In the genomic region with DNA sequence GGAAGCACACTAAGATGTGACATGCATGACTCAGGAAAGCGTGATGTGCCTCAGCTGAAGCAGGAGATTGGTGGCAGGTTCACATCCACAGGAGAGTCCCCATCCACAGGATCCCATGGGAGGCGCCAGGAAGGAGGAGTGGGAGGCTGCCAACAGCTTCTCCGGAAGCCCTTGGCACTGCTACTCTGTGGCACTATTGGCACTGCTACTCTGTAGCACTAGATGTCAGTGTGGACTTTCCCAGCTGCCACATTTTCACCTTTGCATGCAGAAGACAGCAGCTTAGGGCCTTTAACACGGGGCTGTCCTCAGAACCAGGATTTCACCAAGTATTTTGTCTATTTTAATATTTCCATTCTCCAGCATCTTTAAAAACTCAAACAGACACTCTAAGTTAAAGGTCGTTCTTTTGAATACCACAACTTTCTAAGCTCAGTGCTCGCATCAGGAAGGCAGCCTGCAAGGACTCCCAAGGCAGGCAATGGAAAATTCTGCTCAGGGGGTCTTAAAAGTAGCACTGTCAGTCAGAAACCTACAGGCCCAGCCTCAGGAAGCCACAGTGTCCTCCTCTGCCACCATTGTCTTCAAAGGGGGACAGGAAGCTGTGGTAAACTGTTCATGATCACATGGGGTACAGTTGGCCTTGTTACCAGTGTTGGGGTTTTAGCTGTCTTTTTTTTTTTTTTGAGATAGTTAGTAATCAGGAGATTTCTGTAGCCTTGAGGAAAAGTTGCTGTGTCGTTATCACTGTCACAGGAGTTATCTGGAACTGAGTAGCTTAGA, we compare ENCODE assay signal across 9 mouse cellular contexts. TPM values are rescaled to one million over a fixed set of nuclear protein-coding genes. Genes with fewer than 3 reads are reported as not detected.
DNase-seq lines count a peak whose midpoint lies in the region; ATAC-seq and TF ChIP-seq lines count a peak whose summit lies in the region.
"Had no signal": no experiment of that assay in that cellular context is flagged by ENCODE, and none has a peak within 500 bp of the region (broad histone marks: within the 10 kb centered on the region; RNA-seq: fewer than 3 reads in every experiment).

No protein-coding gene starts in this region.

- ATAC-seq in common myeloid progenitor, adult 5-6 weeks (replicated peaks; ENCODE audit: low read depth, poor library complexity, severe bottlenecking), result peak; percentile 79

- peak; percentile 18; the same call in 1 of the 2 replicates for TF ChIP-seq CTCF in thymus, adult 2 months (IDR thresholded peaks at IDR 0.05; ENCODE audit: borderline replicate concordance, control insufficient read depth, extremely low read depth, insufficient read depth, low read length, poor library complexity)

- DNase-seq in adrenal gland, adult (ENCODE audit: inconsistent age in 2 of 2, low spot score in 1 of 2), result peak; percentile 67 to 87
- no peak for DNase-seq in adrenal gland, postnatal 4 days (ENCODE audit: low spot score in 2 of 2)
- peak; percentile 63 for DNase-seq in ovary, postnatal 36 days (ENCODE audit: low spot score)
- DNase-seq in ovary, postnatal 10 days (ENCODE audit: low spot score), result no peak
- DNase-seq in kidney, adult 8-10 months, result peak; percentile 63 to 68
- peak; percentile 43 for DNase-seq in lung, postnatal 14 days
- peak; percentile 68 for DNase-seq in thymus, adult 2 months
- DNase-seq: liver, embryonic 13.5 days had no signal

- peak overlapping the region; percentile 67 for H3K27ac ChIP-seq in thymus, adult 2 months (ENCODE audit: control insufficient read depth, insufficient read depth, low read length)
- H3K27ac ChIP-seq: liver, embryonic 13.5 days had no signal

- TF ChIP-seq POLR2A in thymus, adult 2 months (IDR thresholded peaks at IDR 0.05; ENCODE audit: control insufficient read depth, extremely low read depth, insufficient read depth, low read length, poor library complexity), result no peak

- peaks cover 32% of the 10 kb centered on the region for H3K4me1 ChIP-seq in thymus, adult 2 months (replicated peaks; ENCODE audit: control insufficient read depth, insufficient read depth, low read length)

- H3K4me3 ChIP-seq in thymus, adult 2 months (ENCODE audit: control insufficient read depth, insufficient read depth, low read length), result no peak overlapping the region
- H3K4me3 ChIP-seq: liver, embryonic 13.5 days had no signal

- no peaks in the 10 kb centered on the region for H3K27me3 ChIP-seq in thymus, adult 2 months (ENCODE audit: control insufficient read depth, insufficient read depth, low read length)
- H3K27me3 ChIP-seq: liver, embryonic 13.5 days had no signal

- H3K36me3 ChIP-seq in thymus, adult 2 months (ENCODE audit: control insufficient read depth, insufficient read depth, low read length), result no peaks in the 10 kb centered on the region
- H3K36me3 ChIP-seq: liver, embryonic 13.5 days had no signal

- 20% methylated on average over 7 of the region's 7 CpGs for WGBS in thymus, adult 2 months

RNA-seq across cellular contexts. Expression of gene Znrf2, which starts 7.0 kb away (rescaled TPM):
- 10 to 100 TPM; 34.0 to 34.4 TPM for total RNA-seq in adrenal gland, postnatal 4 days (2021)
- 51.6 and 62.5 TPM in 2 replicates for total RNA-seq in common myeloid progenitor, adult 5-6 weeks (2017)
- 17.5 and 20.9 TPM in 2 replicates for polyA plus RNA-seq in thymus, adult 2 months (2012; rRNA removed)

Comparison
In these comparisons a context has a peak if more than half of its experiments do, and no peak if none do; other contexts are left out.
1. DNase-seq: peak in adrenal gland, adult (2 of 2), ovary, postnatal 36 days (single experiment), kidney, adult 8-10 months (2 of 2), lung, postnatal 14 days (single experiment) and thymus, adult 2 months (single experiment); none in adrenal gland, postnatal 4 days (0 of 2) and ovary, postnatal 10 days (single experiment).